Mouse (Mus musculus) liver, embryonic 14.5 days (tissue): ENCODE data around the gene Zfp36l2. TPM values are rescaled to one million over a fixed set of nuclear protein-coding genes. Genes with fewer than 3 reads are reported as not detected.
A peak's percentile ranks its signal among the peaks of the same experiment; 100 is the strongest.
"Not testable (repeated sequence)": the region's sequence is repeated elsewhere in the genome, so short reads cannot be mapped to it uniquely, and the experiment has no call there.

Source experiments
- ATAC-seq: fragments of 200-750 bp; cut with Nextera tagmentation; 2 replicates; pipeline ENCODE4 v1.8.0; 2017; ENCODE audit warnings: moderate number of reproducible peaks, mild to moderate bottlenecking, moderate library complexity; ENCODE audit not compliant: insufficient read depth
- DNase-seq, 3 experiments: peaks; one replicate each; pipeline ENCODE4 v3.0.0-alpha.2; 2012 to 2013; ENCODE audit warnings: low read depth in 3 of 3, low spot score in 3 of 3
- H3K27ac ChIP-seq: fragments of 300-500 bp; sonication (generic); 2 replicates; pipeline ENCODE4 v1.5.1; 2014; ENCODE audit warnings: moderate library complexity, mild to moderate bottlenecking, control low read depth, inconsistent platforms
- H3K27me3 ChIP-seq: fragments of 300-500 bp; sonication (generic); 2 replicates; pipeline ENCODE4 v1.6.1; 2014; ENCODE audit warnings: mild to moderate bottlenecking, low read length, moderate library complexity; ENCODE audit not compliant: control insufficient read depth, insufficient read depth
- H3K36me3 ChIP-seq: fragments of 300-500 bp; sonication (generic); replicated peaks from 2 replicates; pipeline ENCODE4 v1.6.1; 2014; ENCODE audit warnings: low read depth; ENCODE audit not compliant: control insufficient read depth, insufficient read depth
- H3K4me1 ChIP-seq, 2 experiments: fragments of 200-500 bp in 1 of 2; fragments of 300-500 bp in 1 of 2; sonication (generic) in 1 of 2; replicated peaks; 2 replicates each; pipeline ENCODE4 v1.6.1; 2012 to 2014; ENCODE audit warnings: antibody characterized with exemption in 1 of 2, inconsistent platforms in 1 of 2, low read length in 1 of 2; ENCODE audit not compliant: control insufficient read depth in 2 of 2, insufficient read depth in 2 of 2
- H3K4me2 ChIP-seq: fragments of 300-500 bp; sonication (generic); 2 replicates; pipeline ENCODE4 v1.6.1; 2014; ENCODE audit warnings: low read depth, mild to moderate bottlenecking, control low read depth, moderate library complexity
- H3K4me3 ChIP-seq, 2 experiments: fragments of 200-500 bp in 1 of 2; fragments of 300-500 bp in 1 of 2; sonication (generic) in 1 of 2; 2 replicates each; pipeline ENCODE4 v1.5.1; 2012 to 2014; ENCODE audit warnings: low read depth in 2 of 2, low read length in 2 of 2, mild to moderate bottlenecking in 2 of 2, control low read depth in 1 of 2, inconsistent platforms in 1 of 2, moderate library complexity in 1 of 2; ENCODE audit not compliant: insufficient read depth in 1 of 2
- H3K9ac ChIP-seq: fragments of 300-500 bp; sonication (generic); replicated peaks from 2 replicates; pipeline ENCODE4 v1.6.1; 2014; ENCODE audit warnings: mild to moderate bottlenecking, control low read depth, moderate library complexity
- H3K9me3 ChIP-seq: fragments of 300-500 bp; sonication (generic); 2 replicates; pipeline ENCODE4 v1.6.1; 2016; ENCODE audit warnings: low read length, mixed read lengths; ENCODE audit not compliant: control insufficient read depth
- CTCF ChIP-seq: IDR thresholded peaks from 2 replicates; pipeline ENCODE4 v1.5.1; 2016; ENCODE audit warnings: antibody characterized with exemption, low read depth, control low read depth
- EP300 ChIP-seq: IDR thresholded peaks from 2 replicates; pipeline ENCODE4 v1.6.1; 2016; ENCODE audit warnings: antibody characterized with exemption, low read depth
- WGBS: fragments of 180-500 bp; shearing (Covaris S2); extraction: QIAGEN DNeasy Blood & Tissue Kit; methylation state at CpG from one replicate; pipeline ENCODE4 v1.1.7; 2014; ENCODE audit not compliant: insufficient replicate concordance; 5-methylcytosine and 5-hydroxymethylcytosine counted together
- polyA plus RNA-seq, 2 experiments: library from polyadenylated mRNA; depleted of rRNA in 1 of 2; stranded (reverse) in 1 of 2; unstranded in 1 of 2; fragments of >200 nt; fragmentation: Nextera tagmentation in 1 of 2; extraction: Ambion mirVana in 1 of 2; gene quantifications; 2 replicates each; pipeline versions ENCODE4 v1.2.1 to v1.2.3; 2012 to 2014

Gene Zfp36l2
- polyA plus RNA-seq, 2 experiments, result 9.9 to 22.7 TPM

- no peak overlapping the region for H3K27ac ChIP-seq
These were observed 3.1 kb upstream of the Zfp36l2 start for GRCm38 (mm10) chr17:84190885-84191284.

GRCm38 (mm10) chr17:84189127-84189854, 1.5 kb upstream of the Zfp36l2 start:
- 0 out of 2 replicates have a peak, but pooled peaks have one; percentile 4 for TF ChIP-seq CTCF
- TF ChIP-seq EP300, result no peak
- no peak for DNase-seq
- Histone ChIP-seq H3K36me3 (peaks cover 11% of the 10 kb centered on the region), H3K9me3 (no peaks in the 10 kb centered on the region), H3K27ac (peak overlapping the region; percentile 86), H3K27me3 (no peaks in the 10 kb centered on the region), H3K4me2 (peak overlapping the region; percentile 93), H3K4me1 (peaks cover 10 to 12% of the 10 kb centered on the region in 2 experiments), H3K4me3 (no peak overlapping the region), H3K9ac (peak overlapping the region; percentile 94)
- 76% methylated on average over 5 of the region's 5 CpGs for WGBS
- no peak for ATAC-seq

More at GRCm38 (mm10) chr17:84190885-84191284, 3.1 kb upstream of the Zfp36l2 start:
- ATAC-seq (no peak), DNase-seq (peak in 2 of 3 experiments; percentile 59 to 67)
- Histone ChIP-seq H3K9ac (no peak overlapping the region), H3K4me1 (peaks cover 10 to 15% of the 10 kb centered on the region in 2 experiments), H3K9me3 (no peaks in the 10 kb centered on the region), H3K4me2 (no peak overlapping the region), H3K4me3 (no peak overlapping the region), H3K27me3 (no peaks in the 10 kb centered on the region), H3K36me3 (peaks cover 7% of the 10 kb centered on the region)
- TF ChIP-seq CTCF (peak; percentile 97), EP300 (no peak)
- 20% methylated on average over 8 of the region's 8 CpGs for WGBS

DNA sequence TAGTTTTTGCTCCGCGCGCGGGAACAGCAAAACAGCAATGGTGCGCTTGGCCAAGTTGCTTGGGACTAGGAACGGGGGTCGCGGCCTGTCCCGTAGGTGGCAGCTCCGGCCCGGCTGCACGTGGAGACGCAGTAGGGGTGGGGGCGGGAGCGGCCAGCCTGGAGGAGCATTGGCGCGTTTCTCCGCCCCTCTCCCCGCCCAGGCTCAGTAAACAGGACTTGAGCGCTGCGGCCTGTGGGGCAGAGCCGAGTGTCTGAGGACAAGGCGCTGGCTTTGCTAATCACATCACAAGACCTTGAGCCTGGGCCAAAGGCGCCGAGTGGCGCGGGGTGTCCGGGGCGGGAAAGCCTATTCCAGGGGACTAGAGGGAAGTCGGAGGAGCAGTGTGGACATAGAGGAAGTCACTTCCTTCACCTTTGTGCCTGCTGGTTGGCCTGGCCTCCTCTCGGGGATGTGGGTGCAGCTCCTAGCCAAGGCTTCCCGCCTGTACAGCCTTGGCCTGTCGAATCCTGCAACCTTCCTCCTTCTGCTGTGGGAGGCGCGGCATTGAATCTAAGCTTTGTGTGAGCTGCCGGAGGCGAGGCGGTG, 721 bp upstream of the Zfp36l2 start:
- Histone ChIP-seq H3K27ac (peak overlapping the region; percentile 86), H3K4me2 (peak overlapping the region; percentile 93), H3K4me1 (peaks cover 10 to 12% of the 10 kb centered on the region in 2 experiments), H3K27me3 (no peaks in the 10 kb centered on the region), H3K36me3 (peaks cover 11% of the 10 kb centered on the region), H3K4me3 (peak overlapping the region; percentile 76 to 92), H3K9me3 (no peaks in the 10 kb centered on the region), H3K9ac (peak overlapping the region; percentile 94)
- TF ChIP-seq EP300 (no peak; the same call in 1 of the 2 replicates), CTCF (peak; percentile 36; the same call in 1 of the 2 replicates)
- 2% methylated on average over 38 of the region's 38 CpGs for WGBS
- DNase-seq (peak; percentile 80 to 83 (median 81)), ATAC-seq (peak; percentile 76)

DNA sequence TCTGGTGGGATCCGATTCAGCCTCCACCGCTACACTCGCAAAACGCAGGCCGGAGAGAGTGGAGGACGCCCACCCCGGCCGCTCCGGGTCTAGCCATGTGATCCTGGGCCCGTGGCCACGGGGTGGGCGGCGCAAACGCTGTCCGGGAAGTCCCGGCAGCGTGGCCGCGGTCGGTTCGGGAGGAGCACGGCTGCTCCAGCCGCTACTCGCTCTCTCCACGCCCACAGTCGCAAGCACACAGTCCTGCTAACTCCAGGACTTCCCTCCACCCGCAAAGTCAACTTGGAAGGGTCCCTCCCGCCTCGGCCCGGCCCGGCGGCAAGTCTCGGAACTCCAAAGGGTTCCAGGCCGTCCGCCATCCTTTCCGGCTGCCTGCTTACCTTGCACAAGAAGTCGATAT, 483 bp downstream of the Zfp36l2 start:
- WGBS, result 1% methylated on average over 10 of the region's 37 CpGs
- ATAC-seq, result peak; percentile 19
- peak overlapping the region; percentile 76 to 92 for H3K4me3 ChIP-seq
- peak overlapping the region; percentile 96 for H3K4me2 ChIP-seq
- H3K36me3 ChIP-seq, result peaks cover 11% of the 10 kb centered on the region
- peaks cover 21 to 23% of the 10 kb centered on the region in 2 experiments for H3K4me1 ChIP-seq
- not testable (repeated sequence) for H3K9me3 ChIP-seq, H3K27me3 ChIP-seq, DNase-seq
- H3K9ac ChIP-seq, result peak overlapping the region; percentile 94
- peak overlapping the region; percentile 86 for H3K27ac ChIP-seq

GRCm38 (mm10) chr17:84186451-84187202, 1.1 kb downstream of the Zfp36l2 start:
- Histone ChIP-seq H3K27ac (peak overlapping the region; percentile 62), H3K9ac (peak overlapping the region; percentile 73), H3K36me3 (peaks cover 11% of the 10 kb centered on the region), H3K27me3 (no peaks in the 10 kb centered on the region), H3K9me3 (no peaks in the 10 kb centered on the region), H3K4me1 (peaks cover 28 to 29% of the 10 kb centered on the region in 2 experiments), H3K4me2 (peak overlapping the region; percentile 96), H3K4me3 (peak overlapping the region; percentile 66 to 82)
- DNase-seq, result peak in 1 of 3 experiments; percentile 37
- TF ChIP-seq EP300 (no peak), CTCF (no peak)
- no peak for ATAC-seq
- WGBS, result under 1% methylated on average over 77 of the region's 80 CpGs
